Mouse (Mus musculus): ENCODE measurements around the gene Gpr19. TPM values are rescaled to one million over a fixed set of nuclear protein-coding genes. Genes with fewer than 3 reads are reported as not detected.

Gene Gpr19
- polyA plus RNA-seq, 1 experiment from 2014 or later, result 8.0 TPM

GRCm38 (mm10) chr6:134920190-134921013, 22.0 kb upstream of the Gpr19 start, which contains the start of gene Cdkn1b:
Cdkn1b (plus strand) TSS chr6:134920401.
- DNase-seq (ENCODE audit: low spot score), result peak; percentile 97
- Histone ChIP-seq H3K27ac (replicated peaks; ENCODE audit: low read depth, low read length) (peak within 1 kb of the TSS; percentile 97), H3K9ac (ENCODE audit: low read depth, low read length) (peak within 1 kb of the TSS; percentile 88), H3K9me3 (ENCODE audit: control insufficient read depth, low read length) (no peaks in the 10 kb centered on the region), H3K4me3 (ENCODE audit: low read depth, low read length) (peak within 1 kb of the TSS; percentile 72), H3K27me3 (replicated peaks; ENCODE audit: control insufficient read depth, insufficient read depth, low read length) (no peaks in the 10 kb centered on the region), H3K36me3 (ENCODE audit: control insufficient read depth, insufficient read depth, low read length) (peaks cover 5% of the 10 kb centered on the region; the same call in 1 of the 2 replicates), H3K4me1 (ENCODE audit: control insufficient read depth, insufficient read depth, low read length) (peaks cover 18% of the 10 kb centered on the region), H3K4me2 (ENCODE audit: low read depth, low read length) (peak within 1 kb of the TSS; percentile 92)
- under 1% methylated on average over 57 of the region's 77 CpGs for WGBS
- ATAC-seq (ENCODE audit: low read depth), result peak; percentile 96

DNA sequence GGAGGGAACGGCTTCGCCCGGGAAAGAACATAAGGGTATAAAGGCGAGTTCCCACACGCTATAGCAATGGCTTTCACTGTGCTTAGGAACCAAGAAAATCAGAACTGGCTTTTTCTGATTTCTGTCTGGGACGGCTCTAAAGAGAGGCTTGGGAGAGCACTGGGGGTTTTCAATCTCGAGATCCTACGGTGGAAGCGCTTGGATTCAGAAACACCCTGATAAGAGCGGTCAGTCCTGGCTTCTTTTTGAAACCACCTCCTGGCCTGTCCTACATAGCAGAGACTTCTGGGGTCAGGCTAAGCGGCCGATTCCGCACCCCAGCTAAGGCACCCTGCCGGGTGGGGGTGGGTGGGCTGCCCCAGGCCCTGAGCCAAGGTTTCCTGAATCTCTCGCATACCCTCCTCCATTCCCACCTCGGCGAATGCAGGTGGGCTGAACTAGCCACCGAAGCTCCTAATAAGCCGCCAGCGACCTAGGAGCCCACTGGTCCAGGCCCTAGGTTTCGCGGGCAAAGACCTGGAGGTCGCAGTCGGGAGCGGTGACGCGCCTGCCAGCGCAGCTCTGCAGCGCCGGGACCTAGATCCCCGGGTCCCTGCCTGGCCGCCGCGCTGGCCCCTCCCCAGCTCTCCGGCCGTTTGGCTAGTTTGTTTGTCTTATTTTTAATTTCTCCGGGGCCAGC, 21.3 kb upstream of the Gpr19 start:
- WGBS, result 4% methylated on average over 36 of the region's 37 CpGs
- Histone ChIP-seq H3K36me3 (ENCODE audit: control insufficient read depth, insufficient read depth, low read length) (peaks cover 5% of the 10 kb centered on the region; the same call in 1 of the 2 replicates), H3K4me3 (ENCODE audit: low read depth, low read length) (peak overlapping the region; percentile 72), H3K27ac (replicated peaks; ENCODE audit: low read depth, low read length) (peak overlapping the region; percentile 97), H3K4me1 (ENCODE audit: control insufficient read depth, insufficient read depth, low read length) (peaks cover 18% of the 10 kb centered on the region), H3K4me2 (ENCODE audit: low read depth, low read length) (peak overlapping the region; percentile 92), H3K9me3 (ENCODE audit: control insufficient read depth, low read length) (no peaks in the 10 kb centered on the region), H3K27me3 (replicated peaks; ENCODE audit: control insufficient read depth, insufficient read depth, low read length) (no peaks in the 10 kb centered on the region), H3K9ac (ENCODE audit: low read depth, low read length) (peak overlapping the region; percentile 88)
- DNase-seq (ENCODE audit: low spot score) (no peak), ATAC-seq (ENCODE audit: low read depth) (peak; percentile 53; the same call in 1 of the 2 replicates)

- peaks cover 3% of the 10 kb centered on the region; the same call in 1 of the 2 replicates for H3K36me3 ChIP-seq (ENCODE audit: control insufficient read depth, insufficient read depth, low read length)
- H3K9me3 ChIP-seq (ENCODE audit: control insufficient read depth, low read length), result no peaks in the 10 kb centered on the region
- no peak overlapping the region for H3K27ac ChIP-seq (replicated peaks; ENCODE audit: low read depth, low read length)
- no peak overlapping the region for H3K9ac ChIP-seq (ENCODE audit: low read depth, low read length)
- DNase-seq (ENCODE audit: low spot score) (no peak), ATAC-seq (ENCODE audit: low read depth) (no peak)
- WGBS, result 90% methylated on average over 9 of the region's 10 CpGs
- H3K4me3 ChIP-seq (ENCODE audit: low read depth, low read length), result no peak overlapping the region
- no peaks in the 10 kb centered on the region for H3K27me3 ChIP-seq (replicated peaks; ENCODE audit: control insufficient read depth, insufficient read depth, low read length)
- H3K4me2 ChIP-seq (ENCODE audit: low read depth, low read length), result no peak overlapping the region
- H3K4me1 ChIP-seq (ENCODE audit: control insufficient read depth, insufficient read depth, low read length), result peaks cover 17% of the 10 kb centered on the region
Observed at GRCm38 (mm10) chr6:134918769-134919168, 20.4 kb upstream of the Gpr19 start.

DNA sequence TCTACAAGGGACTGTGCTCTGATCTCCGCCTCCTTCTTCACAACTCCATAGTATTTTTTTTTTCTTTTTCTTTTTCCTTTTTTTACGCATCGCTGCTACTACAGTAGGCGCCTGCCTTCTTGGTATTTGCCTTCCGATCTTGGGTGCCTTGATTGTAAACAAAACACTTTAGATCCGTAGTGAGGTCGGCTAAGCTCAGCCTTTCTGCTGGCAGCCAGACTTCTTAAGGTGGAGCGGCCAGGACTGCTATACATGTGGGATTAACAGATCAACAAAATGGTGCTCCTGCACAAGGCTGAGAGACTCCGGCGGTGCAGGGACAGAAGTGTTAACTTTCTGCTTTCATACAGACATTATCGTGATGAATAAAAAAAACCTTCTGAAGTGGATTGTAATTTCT, 18.7 kb upstream of the Gpr19 start:
- Histone ChIP-seq H3K4me2 (ENCODE audit: low read depth, low read length) (peak overlapping the region; percentile 80), H3K4me1 (ENCODE audit: control insufficient read depth, insufficient read depth, low read length) (peaks cover 4% of the 10 kb centered on the region), H3K27ac (replicated peaks; ENCODE audit: low read depth, low read length) (peak overlapping the region; percentile 13; the same call in 1 of the 2 replicates), H3K36me3 (ENCODE audit: control insufficient read depth, insufficient read depth, low read length) (no peaks in the 10 kb centered on the region), H3K9ac (ENCODE audit: low read depth, low read length) (peak overlapping the region; percentile 61), H3K4me3 (ENCODE audit: low read depth, low read length) (peak overlapping the region; percentile 43), H3K9me3 (ENCODE audit: control insufficient read depth, low read length) (no peaks in the 10 kb centered on the region), H3K27me3 (replicated peaks; ENCODE audit: control insufficient read depth, insufficient read depth, low read length) (no peaks in the 10 kb centered on the region)
- peak; percentile 85 for DNase-seq (ENCODE audit: low spot score)
- peak; percentile 35 for ATAC-seq (ENCODE audit: low read depth)
- WGBS, result under 1% methylated on average over 11 of the region's 11 CpGs

DNA sequence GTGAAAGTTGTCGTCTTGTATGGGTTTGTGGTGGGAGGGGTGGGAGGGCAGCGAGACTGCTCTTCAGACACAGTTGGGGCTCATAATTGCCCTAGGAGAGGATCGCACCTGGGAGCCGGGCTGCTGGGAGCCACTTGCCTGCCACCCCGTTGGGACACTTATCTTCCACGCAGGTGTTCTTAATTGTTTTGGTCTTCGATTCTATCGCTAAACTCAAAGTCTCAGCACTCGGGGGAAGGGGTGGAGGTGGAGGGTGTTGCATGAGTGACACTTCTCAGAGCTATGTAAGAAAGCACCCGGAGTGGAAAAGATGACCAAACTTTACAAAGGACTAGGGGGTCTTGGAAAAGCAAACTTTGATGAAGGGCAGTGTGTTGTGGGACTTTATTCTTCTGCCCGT, 18.3 kb upstream of the Gpr19 start:
- H3K36me3 ChIP-seq (ENCODE audit: control insufficient read depth, insufficient read depth, low read length), result no peaks in the 10 kb centered on the region
- ATAC-seq (ENCODE audit: low read depth) (no peak), DNase-seq (ENCODE audit: low spot score) (no peak)
- peak overlapping the region; percentile 61 for H3K9ac ChIP-seq (ENCODE audit: low read depth, low read length)
- H3K9me3 ChIP-seq (ENCODE audit: control insufficient read depth, low read length), result no peaks in the 10 kb centered on the region
- H3K27me3 ChIP-seq (replicated peaks; ENCODE audit: control insufficient read depth, insufficient read depth, low read length), result no peaks in the 10 kb centered on the region
- no peaks in the 10 kb centered on the region; the same call in 1 of the 2 replicates for H3K4me1 ChIP-seq (ENCODE audit: control insufficient read depth, insufficient read depth, low read length)
- H3K27ac ChIP-seq (replicated peaks; ENCODE audit: low read depth, low read length), result peak overlapping the region; percentile 13; the same call in 1 of the 2 replicates
- WGBS, result 0% methylated on average over 11 of the region's 11 CpGs
- peak overlapping the region; percentile 43 for H3K4me3 ChIP-seq (ENCODE audit: low read depth, low read length)
- H3K4me2 ChIP-seq (ENCODE audit: low read depth, low read length), result peak overlapping the region; percentile 80

GRCm38 (mm10) chr6:134914523-134914922, 16.1 kb upstream of the Gpr19 start:
- H3K27me3 ChIP-seq (replicated peaks; ENCODE audit: control insufficient read depth, insufficient read depth, low read length), result no peaks in the 10 kb centered on the region
- 89% methylated on average over 5 of the region's 5 CpGs for WGBS
- no peak overlapping the region for H3K4me2 ChIP-seq (ENCODE audit: low read depth, low read length)
- no peaks in the 10 kb centered on the region for H3K4me1 ChIP-seq (ENCODE audit: control insufficient read depth, insufficient read depth, low read length)
- no peaks in the 10 kb centered on the region for H3K9me3 ChIP-seq (ENCODE audit: control insufficient read depth, low read length)
- DNase-seq (ENCODE audit: low spot score), result no peak
- no peak for ATAC-seq (ENCODE audit: low read depth)
- no peaks in the 10 kb centered on the region for H3K36me3 ChIP-seq (ENCODE audit: control insufficient read depth, insufficient read depth, low read length)
- H3K27ac ChIP-seq (replicated peaks; ENCODE audit: low read depth, low read length), result no peak overlapping the region
- no peak overlapping the region for H3K4me3 ChIP-seq (ENCODE audit: low read depth, low read length)
- no peak overlapping the region for H3K9ac ChIP-seq (ENCODE audit: low read depth, low read length)

DNA sequence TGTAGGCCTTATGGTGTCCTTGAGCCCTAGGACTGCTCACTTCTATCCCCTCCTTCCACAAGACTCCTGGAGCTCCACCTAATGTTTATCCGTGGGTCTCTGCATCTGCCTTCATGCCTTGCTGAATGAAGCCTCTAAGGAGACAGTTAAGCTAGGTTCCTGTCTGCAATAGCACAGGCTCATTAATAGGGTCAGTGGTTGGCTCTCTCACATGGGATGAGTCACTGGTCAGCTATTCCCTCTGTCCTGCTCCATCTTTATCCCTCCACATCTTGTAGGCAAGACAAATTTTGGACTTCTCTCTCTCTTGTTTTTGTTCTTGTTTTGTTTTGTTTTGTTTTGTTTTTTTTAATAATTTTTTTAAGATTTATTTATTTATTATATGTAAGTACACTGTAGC, 7.4 kb upstream of the Gpr19 start:
- H3K4me3 ChIP-seq (ENCODE audit: low read depth, low read length), result no peak overlapping the region
- H3K27me3 ChIP-seq (replicated peaks; ENCODE audit: control insufficient read depth, insufficient read depth, low read length), result no peaks in the 10 kb centered on the region
- H3K9me3 ChIP-seq (ENCODE audit: control insufficient read depth, low read length), result no peaks in the 10 kb centered on the region
- H3K27ac ChIP-seq (replicated peaks; ENCODE audit: low read depth, low read length), result no peak overlapping the region
- DNase-seq (ENCODE audit: low spot score), result no peak
- no peak overlapping the region for H3K4me2 ChIP-seq (ENCODE audit: low read depth, low read length)
- no peak for ATAC-seq (ENCODE audit: low read depth)
- no peak overlapping the region for H3K9ac ChIP-seq (ENCODE audit: low read depth, low read length)
- H3K4me1 ChIP-seq (ENCODE audit: control insufficient read depth, insufficient read depth, low read length), result no peaks in the 10 kb centered on the region
- WGBS, result 81% methylated on average over 1 of the region's 1 CpGs
- no peaks in the 10 kb centered on the region for H3K36me3 ChIP-seq (ENCODE audit: control insufficient read depth, insufficient read depth, low read length)

GRCm38 (mm10) chr6:134903891-134904884, 5.8 kb upstream of the Gpr19 start:
- no peaks in the 10 kb centered on the region for H3K36me3 ChIP-seq (ENCODE audit: control insufficient read depth, insufficient read depth, low read length)
- no peak overlapping the region for H3K9ac ChIP-seq (ENCODE audit: low read depth, low read length)
- H3K27ac ChIP-seq (replicated peaks; ENCODE audit: low read depth, low read length), result no peak overlapping the region
- H3K4me3 ChIP-seq (ENCODE audit: low read depth, low read length), result no peak overlapping the region
- WGBS, result 89% methylated on average over 10 of the region's 10 CpGs
- ATAC-seq (ENCODE audit: low read depth) (no peak), DNase-seq (ENCODE audit: low spot score) (no peak)
- H3K9me3 ChIP-seq (ENCODE audit: control insufficient read depth, low read length), result no peaks in the 10 kb centered on the region
- H3K27me3 ChIP-seq (replicated peaks; ENCODE audit: control insufficient read depth, insufficient read depth, low read length), result no peaks in the 10 kb centered on the region
- H3K4me1 ChIP-seq (ENCODE audit: control insufficient read depth, insufficient read depth, low read length), result no peaks in the 10 kb centered on the region
- no peak overlapping the region for H3K4me2 ChIP-seq (ENCODE audit: low read depth, low read length)
